Mouse (Mus musculus) lung, adult 2 months (tissue): ENCODE measurements around the gene Eri3.
A peak's percentile ranks its signal among the peaks of the same experiment; 100 is the strongest.

ENCODE experiments used
- CTCF ChIP-seq: fragments of 200-500 bp; IDR thresholded peaks from 2 replicates; pipeline ENCODE4 v1.5.1; 2011; ENCODE audit warnings: mild to moderate bottlenecking, low read length, control low read depth; ENCODE audit not compliant: insufficient read depth
- POLR2A ChIP-seq: fragments of 200-500 bp; IDR thresholded peaks from 2 replicates; pipeline ENCODE4 v1.6.1; 2011; ENCODE audit warnings: low read depth, mild to moderate bottlenecking, control low read depth, low read length, borderline replicate concordance; ENCODE audit errors: extremely low read depth

GRCm38 (mm10) chr4:117527952-117528351 lies 22.2 kb upstream of the Eri3 start:
- TF ChIP-seq CTCF (peak; percentile 64), POLR2A (no peak)
